Mouse (Mus musculus) hindbrain, embryonic 11.5 days (tissue): ENCODE data around the gene Ccdc69. TPM values are rescaled to one million over a fixed set of nuclear protein-coding genes. Genes with fewer than 3 reads are reported as not detected.

Experiments
- ATAC-seq: fragments of 200-750 bp; cut with Nextera tagmentation; 2 replicates; pipeline ENCODE4 v1.8.0; 2017; ENCODE audit warnings: mild to moderate bottlenecking, moderate TSS enrichment, moderate library complexity; ENCODE audit not compliant: low FRiP score
- DNase-seq: peaks from one replicate; pipeline ENCODE4 v3.0.0-alpha.2; 2015; ENCODE audit warnings: low spot score
- H3K27ac ChIP-seq: fragments of 300-500 bp; sonication (generic); 2 replicates; pipeline ENCODE4 v1.5.1; 2014; ENCODE audit warnings: mild to moderate bottlenecking, low read depth, low read length
- H3K27me3 ChIP-seq: fragments of 300-500 bp; sonication (generic); 2 replicates; pipeline ENCODE4 v1.6.1; 2014; ENCODE audit warnings: mild to moderate bottlenecking, low read length, moderate library complexity, mixed read lengths; ENCODE audit not compliant: control insufficient read depth, insufficient read depth
- H3K36me3 ChIP-seq: fragments of 300-500 bp; sonication (generic); 2 replicates; pipeline ENCODE4 v1.6.1; 2014; ENCODE audit warnings: mild to moderate bottlenecking, low read length, moderate library complexity, mixed read lengths; ENCODE audit not compliant: control insufficient read depth, insufficient read depth
- H3K4me1 ChIP-seq: fragments of 300-500 bp; sonication (generic); replicated peaks from 2 replicates; pipeline ENCODE4 v1.6.1; 2014; ENCODE audit warnings: low read length, mixed read lengths; ENCODE audit not compliant: control insufficient read depth, insufficient read depth
- H3K4me2 ChIP-seq: fragments of 300-500 bp; sonication (generic); replicated peaks from 2 replicates; pipeline ENCODE4 v1.6.1; 2014; ENCODE audit warnings: mild to moderate bottlenecking, low read depth, low read length
- H3K4me3 ChIP-seq: fragments of 300-500 bp; sonication (generic); 2 replicates; pipeline ENCODE4 v1.5.1; 2014; ENCODE audit warnings: low read depth, low read length
- H3K9ac ChIP-seq: fragments of 300-500 bp; sonication (generic); 2 replicates; pipeline ENCODE4 v1.6.1; 2014; ENCODE audit warnings: low read depth, low read length
- H3K9me3 ChIP-seq: fragments of 300-500 bp; sonication (generic); 2 replicates; pipeline ENCODE4 v1.6.1; 2016; ENCODE audit warnings: low read length; ENCODE audit not compliant: control insufficient read depth
- WGBS: fragments of 180-500 bp; shearing (Covaris S2); extraction: QIAGEN DNeasy Blood & Tissue Kit; methylation state at CpG from one replicate; pipeline ENCODE4 v1.1.7; 2014; 5-methylcytosine and 5-hydroxymethylcytosine counted together
- polyA plus RNA-seq: library from polyadenylated mRNA; unstranded; fragments of >200 nt; fragmentation: Nextera tagmentation; extraction: Ambion mirVana; gene quantifications from 2 replicates; pipeline ENCODE4 v1.2.1, GENCODE M21; 2014

Ccdc69 gene
- polyA plus RNA-seq, 1 experiment from 2014 or later, result 0.36 TPM

DNA sequence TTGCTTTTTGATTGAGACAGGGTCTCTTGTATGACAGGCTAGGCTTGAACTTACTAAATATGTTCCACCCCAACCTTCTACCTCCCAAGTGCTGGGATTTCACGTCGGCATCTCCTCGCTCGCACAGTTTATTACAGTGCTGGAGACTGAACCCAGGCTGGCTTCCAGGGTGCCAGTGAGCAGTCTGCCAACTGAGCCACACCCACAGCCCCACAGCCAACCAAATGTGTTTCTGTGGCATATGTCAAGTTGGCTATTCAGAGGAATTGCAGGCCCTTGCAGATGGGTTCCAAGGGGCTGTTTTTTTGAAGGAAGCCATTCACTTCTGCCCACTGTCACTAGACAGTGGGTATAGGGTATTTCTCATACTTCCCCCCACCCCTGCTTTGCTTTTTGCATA lies 52.0 kb downstream of the Ccdc69 start:
- 95% methylated on average over 4 of the region's 4 CpGs for WGBS
- no peak overlapping the region for H3K9ac ChIP-seq
- H3K27ac ChIP-seq, result no peak overlapping the region
- H3K9me3 ChIP-seq, result no peaks in the 10 kb centered on the region
- no peak overlapping the region for H3K4me2 ChIP-seq
- ATAC-seq (no peak), DNase-seq (no peak)
- H3K36me3 ChIP-seq, result no peaks in the 10 kb centered on the region
- H3K27me3 ChIP-seq, result no peaks in the 10 kb centered on the region
- H3K4me1 ChIP-seq, result peaks cover 12% of the 10 kb centered on the region
- no peak overlapping the region for H3K4me3 ChIP-seq

DNA sequence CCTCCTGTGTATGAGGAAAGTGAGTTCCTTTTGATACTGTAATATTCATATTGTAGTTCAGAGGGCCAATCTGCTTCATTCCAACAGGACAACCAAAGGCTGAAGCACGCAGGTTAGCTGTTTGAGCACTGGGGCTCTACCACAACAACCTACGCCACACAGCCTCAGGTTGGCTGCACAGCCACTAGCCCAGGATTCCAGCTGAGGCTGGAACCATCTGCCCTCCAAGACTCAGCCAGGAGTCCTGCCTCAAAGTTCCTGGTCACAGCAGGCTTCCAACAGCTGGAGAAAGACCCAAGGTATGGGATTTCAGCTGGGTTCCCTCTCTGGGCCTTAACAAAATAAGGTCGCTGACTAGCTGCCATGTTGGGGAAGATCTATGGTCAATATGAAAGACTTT lies 54.3 kb downstream of the Ccdc69 start:
- DNase-seq, result no peak
- H3K9me3 ChIP-seq, result no peaks in the 10 kb centered on the region
- H3K9ac ChIP-seq, result 0 out of 2 replicates have a peak overlapping the region, but pooled peaks have one; percentile 8
- peaks cover 12% of the 10 kb centered on the region for H3K4me1 ChIP-seq
- peak overlapping the region; percentile 69 for H3K27ac ChIP-seq
- no peak for ATAC-seq
- H3K27me3 ChIP-seq, result no peaks in the 10 kb centered on the region
- H3K4me3 ChIP-seq, result no peak overlapping the region
- H3K36me3 ChIP-seq, result no peaks in the 10 kb centered on the region
- WGBS, result 70% methylated on average over 3 of the region's 3 CpGs
- no peak overlapping the region for H3K4me2 ChIP-seq

GRCm38 (mm10) chr11:55023049-55023564 lies 54.8 kb downstream of the Ccdc69 start:
- H3K4me1 ChIP-seq, result peaks cover 12% of the 10 kb centered on the region
- H3K27ac ChIP-seq, result peak overlapping the region; percentile 69
- H3K9ac ChIP-seq, result 0 out of 2 replicates have a peak overlapping the region, but pooled peaks have one; percentile 8
- H3K9me3 ChIP-seq, result no peaks in the 10 kb centered on the region
- H3K4me3 ChIP-seq, result no peak overlapping the region
- WGBS, result 18% methylated on average over 10 of the region's 10 CpGs
- H3K36me3 ChIP-seq, result no peaks in the 10 kb centered on the region
- no peaks in the 10 kb centered on the region for H3K27me3 ChIP-seq
- DNase-seq, result peak; percentile 82
- peak; percentile 63; the same call in 1 of the 2 replicates for ATAC-seq
- peak overlapping the region; percentile 11 for H3K4me2 ChIP-seq

DNA sequence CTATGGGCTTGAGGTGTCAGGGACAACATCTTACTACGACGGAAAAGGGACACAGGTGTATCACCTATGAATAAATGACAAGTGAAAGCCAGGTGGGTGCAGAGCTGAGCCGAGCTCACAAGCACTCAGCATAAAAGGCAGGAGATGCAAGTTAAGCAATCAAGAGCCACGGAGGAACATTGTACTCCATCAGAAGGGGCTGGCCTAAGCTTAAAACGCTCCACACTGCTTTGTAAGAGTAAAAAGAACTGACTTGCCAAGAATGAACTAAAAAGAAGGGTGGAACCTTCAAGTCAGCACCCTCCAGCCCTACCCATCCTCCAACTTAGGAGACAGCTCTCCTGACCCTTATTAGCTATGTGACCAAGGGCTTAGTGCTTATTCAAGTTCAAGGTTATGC lies 55.4 kb downstream of the Ccdc69 start:
- H3K27me3 ChIP-seq, result no peaks in the 10 kb centered on the region
- no peaks in the 10 kb centered on the region for H3K36me3 ChIP-seq
- H3K9ac ChIP-seq, result no peak overlapping the region
- H3K4me2 ChIP-seq, result no peak overlapping the region
- DNase-seq (no peak), ATAC-seq (no peak; the same call in 1 of the 2 replicates)
- 70% methylated on average over 5 of the region's 5 CpGs for WGBS
- H3K4me1 ChIP-seq, result peaks cover 12% of the 10 kb centered on the region
- H3K4me3 ChIP-seq, result no peak overlapping the region
- H3K9me3 ChIP-seq, result no peaks in the 10 kb centered on the region
- H3K27ac ChIP-seq, result peak overlapping the region; percentile 47; the same call in 1 of the 2 replicates

- H3K27ac ChIP-seq, result no peak overlapping the region
- no peak overlapping the region for H3K4me2 ChIP-seq
- H3K27me3 ChIP-seq, result no peaks in the 10 kb centered on the region
- H3K4me3 ChIP-seq, result no peak overlapping the region
- DNase-seq, result no peak
- H3K36me3 ChIP-seq, result no peaks in the 10 kb centered on the region
- no peak overlapping the region for H3K9ac ChIP-seq
- H3K9me3 ChIP-seq, result no peaks in the 10 kb centered on the region
- WGBS, result 57% methylated on average over 6 of the region's 6 CpGs
- no peak for ATAC-seq
- peaks cover 12% of the 10 kb centered on the region for H3K4me1 ChIP-seq
Observed at GRCm38 (mm10) chr11:55021859-55022258, 56.1 kb downstream of the Ccdc69 start.

DNA sequence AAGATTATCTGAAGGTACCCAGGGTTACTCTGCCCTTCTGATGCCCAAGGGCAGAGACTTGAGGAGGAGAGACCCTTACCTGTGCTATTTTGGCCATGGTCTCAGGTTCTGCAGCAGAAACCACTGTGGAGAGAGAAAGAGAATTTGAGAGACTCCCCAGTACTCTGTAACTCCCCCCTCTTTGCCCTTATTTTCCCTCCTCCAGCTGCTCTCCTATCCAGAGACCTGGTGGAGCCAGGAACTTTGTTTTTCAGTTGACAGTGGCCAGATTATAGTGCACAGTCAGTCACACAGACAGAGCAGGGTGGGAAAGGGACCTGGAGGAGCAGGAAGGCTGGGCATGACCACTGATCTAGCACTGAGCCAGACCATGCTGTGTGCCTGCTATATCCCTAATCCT lies 56.5 kb downstream of the Ccdc69 start:
- no peak overlapping the region for H3K4me3 ChIP-seq
- H3K36me3 ChIP-seq, result no peaks in the 10 kb centered on the region
- no peaks in the 10 kb centered on the region for H3K9me3 ChIP-seq
- H3K9ac ChIP-seq, result no peak overlapping the region
- ATAC-seq, result no peak
- H3K27ac ChIP-seq, result no peak overlapping the region
- H3K4me2 ChIP-seq, result no peak overlapping the region
- no peaks in the 10 kb centered on the region for H3K27me3 ChIP-seq
- H3K4me1 ChIP-seq, result peaks cover 12% of the 10 kb centered on the region
- DNase-seq, result no peak

DNA sequence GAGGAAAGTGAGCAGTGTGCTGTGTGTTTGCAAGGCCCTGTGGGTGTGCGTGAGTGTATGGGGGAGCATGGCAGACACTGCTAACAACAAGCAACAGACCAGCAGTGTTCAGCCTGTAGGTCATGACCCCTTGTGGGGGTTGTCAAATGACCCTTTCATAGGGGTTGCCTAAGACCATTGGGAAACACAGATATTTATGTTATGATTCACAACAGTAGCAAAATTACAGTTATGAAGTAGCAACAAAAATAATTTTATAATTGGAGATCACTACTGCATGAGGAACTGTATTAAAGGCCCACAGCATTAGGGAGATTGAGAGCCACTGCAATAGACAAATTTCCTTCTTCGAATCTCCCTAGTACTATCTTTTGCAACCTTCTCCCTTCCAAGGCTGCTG lies 58.2 kb downstream of the Ccdc69 start:
- no peaks in the 10 kb centered on the region for H3K36me3 ChIP-seq
- no peak overlapping the region for H3K27ac ChIP-seq
- H3K4me2 ChIP-seq, result no peak overlapping the region
- ATAC-seq (no peak), DNase-seq (no peak)
- H3K27me3 ChIP-seq, result no peaks in the 10 kb centered on the region
- H3K9me3 ChIP-seq, result no peaks in the 10 kb centered on the region
- no peak overlapping the region for H3K9ac ChIP-seq
- 76% methylated on average over 2 of the region's 2 CpGs for WGBS
- peaks cover 12% of the 10 kb centered on the region for H3K4me1 ChIP-seq
- no peak overlapping the region for H3K4me3 ChIP-seq

GRCm38 (mm10) chr11:55018034-55018433 lies 59.9 kb downstream of the Ccdc69 start:
- ATAC-seq (no peak), DNase-seq (no peak)
- no peaks in the 10 kb centered on the region for H3K36me3 ChIP-seq
- no peak overlapping the region for H3K27ac ChIP-seq
- no peak overlapping the region for H3K9ac ChIP-seq
- H3K4me3 ChIP-seq, result no peak overlapping the region
- no peaks in the 10 kb centered on the region for H3K27me3 ChIP-seq
- 80% methylated on average over 6 of the region's 6 CpGs for WGBS
- no peak overlapping the region for H3K4me2 ChIP-seq
- H3K4me1 ChIP-seq, result peaks cover 5% of the 10 kb centered on the region
- H3K9me3 ChIP-seq, result no peaks in the 10 kb centered on the region

- Histone ChIP-seq H3K27ac (no peak overlapping the region), H3K4me1 (no peaks in the 10 kb centered on the region; the same call in 1 of the 2 replicates), H3K9ac (no peak overlapping the region), H3K4me2 (no peak overlapping the region), H3K27me3 (no peaks in the 10 kb centered on the region), H3K4me3 (no peak overlapping the region), H3K9me3 (no peaks in the 10 kb centered on the region), H3K36me3 (no peaks in the 10 kb centered on the region)
- WGBS, result 81% methylated on average over 2 of the region's 2 CpGs
- no peak for DNase-seq
- no peak for ATAC-seq
Observed at GRCm38 (mm10) chr11:55017201-55017600, 60.7 kb downstream of the Ccdc69 start.
